Mouse (Mus musculus) thymus, adult 2 months (tissue): ENCODE data around the gene Ints5.
"Not testable (repeated sequence)": the region's sequence is repeated elsewhere in the genome, so short reads cannot be mapped to it uniquely, and the experiment has no call there.

Experiments
- CTCF ChIP-seq: fragments of 200-500 bp; IDR thresholded peaks from 2 replicates; pipeline ENCODE4 v1.5.1; 2012; ENCODE audit warnings: mild to moderate bottlenecking, control low read depth, low read length, moderate library complexity, borderline replicate concordance; ENCODE audit not compliant: control insufficient read depth, poor library complexity, insufficient read depth; ENCODE audit errors: extremely low read depth
- POLR2A ChIP-seq: fragments of 200-500 bp; IDR thresholded peaks from 2 replicates; pipeline ENCODE4 v1.6.1; 2012; ENCODE audit warnings: mild to moderate bottlenecking, low read length, control low read depth, moderate library complexity; ENCODE audit not compliant: control insufficient read depth, poor library complexity, insufficient read depth; ENCODE audit errors: extremely low read depth

DNA sequence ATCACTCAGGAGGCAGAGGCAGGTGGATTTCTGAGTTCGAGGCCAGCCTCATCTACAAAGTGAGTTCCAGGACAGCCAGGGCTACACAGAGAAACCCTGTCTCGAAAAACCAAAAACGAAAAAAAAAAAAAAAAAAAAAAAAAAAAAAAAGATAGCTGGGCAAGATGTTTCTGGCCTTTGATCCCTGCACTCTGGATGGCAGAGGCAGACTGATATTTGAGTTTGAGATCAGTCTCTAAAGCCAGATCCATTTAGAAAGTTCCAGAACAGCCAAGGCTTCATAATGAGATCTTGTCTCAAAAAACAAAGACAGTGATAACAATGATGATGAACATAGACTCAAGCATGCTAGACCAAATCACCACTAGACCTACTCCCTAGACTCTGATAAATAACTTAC is 22.4 kb upstream of the Ints5 start:
- not testable (repeated sequence) for TF ChIP-seq CTCF, POLR2A
